Mouse (Mus musculus) hindbrain, embryonic 11.5 days (tissue): ENCODE data around the gene Tbc1d4. TPM values are rescaled to one million over a fixed set of nuclear protein-coding genes. Genes with fewer than 3 reads are reported as not detected.

Experiments
- ATAC-seq: fragments of 200-750 bp; cut with Nextera tagmentation; 2 replicates; pipeline ENCODE4 v1.8.0; 2017; ENCODE audit warnings: mild to moderate bottlenecking, moderate TSS enrichment, moderate library complexity; ENCODE audit not compliant: low FRiP score
- DNase-seq: peaks from one replicate; pipeline ENCODE4 v3.0.0-alpha.2; 2015; ENCODE audit warnings: low spot score
- H3K27ac ChIP-seq: fragments of 300-500 bp; sonication (generic); 2 replicates; pipeline ENCODE4 v1.5.1; 2014; ENCODE audit warnings: mild to moderate bottlenecking, low read depth, low read length
- H3K27me3 ChIP-seq: fragments of 300-500 bp; sonication (generic); 2 replicates; pipeline ENCODE4 v1.6.1; 2014; ENCODE audit warnings: mild to moderate bottlenecking, low read length, moderate library complexity, mixed read lengths; ENCODE audit not compliant: control insufficient read depth, insufficient read depth
- H3K36me3 ChIP-seq: fragments of 300-500 bp; sonication (generic); 2 replicates; pipeline ENCODE4 v1.6.1; 2014; ENCODE audit warnings: mild to moderate bottlenecking, low read length, moderate library complexity, mixed read lengths; ENCODE audit not compliant: control insufficient read depth, insufficient read depth
- H3K4me1 ChIP-seq: fragments of 300-500 bp; sonication (generic); replicated peaks from 2 replicates; pipeline ENCODE4 v1.6.1; 2014; ENCODE audit warnings: low read length, mixed read lengths; ENCODE audit not compliant: control insufficient read depth, insufficient read depth
- H3K4me2 ChIP-seq: fragments of 300-500 bp; sonication (generic); replicated peaks from 2 replicates; pipeline ENCODE4 v1.6.1; 2014; ENCODE audit warnings: mild to moderate bottlenecking, low read depth, low read length
- H3K4me3 ChIP-seq: fragments of 300-500 bp; sonication (generic); 2 replicates; pipeline ENCODE4 v1.5.1; 2014; ENCODE audit warnings: low read depth, low read length
- H3K9ac ChIP-seq: fragments of 300-500 bp; sonication (generic); 2 replicates; pipeline ENCODE4 v1.6.1; 2014; ENCODE audit warnings: low read depth, low read length
- H3K9me3 ChIP-seq: fragments of 300-500 bp; sonication (generic); 2 replicates; pipeline ENCODE4 v1.6.1; 2016; ENCODE audit warnings: low read length; ENCODE audit not compliant: control insufficient read depth
- WGBS: fragments of 180-500 bp; shearing (Covaris S2); extraction: QIAGEN DNeasy Blood & Tissue Kit; methylation state at CpG from one replicate; pipeline ENCODE4 v1.1.7; 2014; 5-methylcytosine and 5-hydroxymethylcytosine counted together
- polyA plus RNA-seq: library from polyadenylated mRNA; unstranded; fragments of >200 nt; fragmentation: Nextera tagmentation; extraction: Ambion mirVana; gene quantifications from 2 replicates; pipeline ENCODE4 v1.2.1, GENCODE M21; 2014

Gene Tbc1d4
- polyA plus RNA-seq, 1 experiment from 2014 or later, result 5.0 TPM

DNA sequence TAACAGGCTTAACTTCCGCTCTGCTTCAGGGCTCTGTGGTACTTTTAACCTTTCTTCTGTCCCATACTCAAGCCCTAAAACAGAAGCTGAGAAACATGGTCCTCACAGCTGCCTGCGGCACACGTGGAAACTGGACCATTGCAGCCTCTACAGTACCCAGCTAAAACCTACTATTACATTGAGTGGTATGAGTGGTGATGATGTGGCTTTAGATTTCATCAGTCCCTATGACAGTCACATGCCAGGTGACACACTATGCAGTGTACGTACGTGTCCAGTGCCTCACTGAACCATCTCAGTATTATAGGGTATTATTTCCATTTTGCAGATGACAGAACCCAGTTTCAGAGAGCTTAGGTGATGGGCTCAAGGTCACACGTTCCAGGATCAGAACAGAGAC lies 28.4 kb upstream of the Tbc1d4 start:
- DNase-seq, result no peak
- no peaks in the 10 kb centered on the region for H3K36me3 ChIP-seq

DNA sequence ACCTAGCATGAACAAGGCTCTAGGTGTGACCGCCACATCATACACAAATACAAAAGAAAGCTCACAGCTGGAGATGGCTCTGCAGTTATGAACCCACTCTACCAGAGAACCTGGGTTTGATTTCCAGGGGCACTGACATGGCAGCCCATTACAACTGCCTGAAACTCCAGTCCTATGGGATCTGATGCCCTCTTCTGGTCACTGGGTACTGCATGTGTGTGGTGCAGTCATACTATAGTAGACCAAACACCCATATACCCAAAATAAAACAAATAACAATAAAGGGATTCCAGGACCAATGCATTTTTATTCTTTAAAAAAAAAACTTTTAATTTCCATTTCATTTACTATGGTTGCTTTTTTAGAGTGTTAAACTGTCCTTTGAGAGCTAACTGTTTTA lies 26.8 kb upstream of the Tbc1d4 start:
- no peak for ATAC-seq
- Histone ChIP-seq H3K4me1 (no peaks in the 10 kb centered on the region), H3K27me3 (no peaks in the 10 kb centered on the region), H3K4me2 (no peak overlapping the region), H3K9ac (no peak overlapping the region), H3K4me3 (no peak overlapping the region), H3K36me3 (no peaks in the 10 kb centered on the region), H3K27ac (no peak overlapping the region), H3K9me3 (no peaks in the 10 kb centered on the region)
- WGBS, result 100% methylated on average over 1 of the region's 1 CpGs
- DNase-seq, result no peak

More for the DNA sequence above, 28.4 kb upstream of the Tbc1d4 start:
- Histone ChIP-seq H3K27ac (no peak overlapping the region), H3K4me2 (no peak overlapping the region), H3K27me3 (no peaks in the 10 kb centered on the region), H3K4me1 (no peaks in the 10 kb centered on the region), H3K9ac (no peak overlapping the region), H3K9me3 (no peaks in the 10 kb centered on the region), H3K4me3 (no peak overlapping the region)
- 93% methylated on average over 6 of the region's 6 CpGs for WGBS
- ATAC-seq, result no peak

DNA sequence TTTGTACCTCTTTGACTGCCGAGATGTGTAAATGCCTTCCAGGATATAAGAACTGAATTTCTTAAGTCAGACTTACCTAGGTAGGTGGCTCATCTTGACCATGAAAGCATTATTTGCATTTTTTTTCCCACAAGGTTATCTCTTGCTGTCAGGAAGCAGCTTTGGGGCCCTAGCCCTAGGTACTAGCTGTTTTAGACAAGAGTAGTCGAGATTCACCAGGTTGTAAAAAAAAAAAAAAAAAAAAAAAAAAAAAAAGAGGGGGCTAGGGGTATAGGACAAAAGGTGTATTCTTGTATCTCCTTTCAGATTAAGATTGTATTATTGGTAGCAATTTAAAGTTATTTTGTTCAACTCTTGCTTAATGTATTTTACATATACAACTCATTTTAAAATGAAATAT lies 21.6 kb upstream of the Tbc1d4 start:
- 88% methylated on average over 2 of the region's 2 CpGs for WGBS

DNA sequence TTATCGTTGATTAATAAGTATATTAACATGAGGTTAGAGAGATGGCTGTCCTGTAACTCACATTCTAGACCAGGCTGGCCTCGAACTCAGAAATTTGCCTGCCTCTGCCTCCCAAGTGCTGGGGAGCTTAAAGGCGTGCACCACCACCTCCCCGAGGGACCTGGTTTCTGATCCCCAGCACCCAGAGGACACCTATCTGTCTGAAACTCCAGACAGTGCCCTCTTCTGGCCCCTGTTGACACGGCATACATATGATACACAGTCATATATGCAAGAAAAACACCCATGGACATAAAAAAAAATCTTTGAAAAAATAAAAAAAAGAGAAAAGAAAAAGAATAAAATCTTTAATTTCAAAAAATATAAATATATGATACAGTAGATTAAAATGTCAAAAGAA lies 8.7 kb upstream of the Tbc1d4 start:
- Histone ChIP-seq H3K4me2 (no peak overlapping the region), H3K27me3 (no peaks in the 10 kb centered on the region), H3K9me3 (no peaks in the 10 kb centered on the region), H3K4me1 (no peaks in the 10 kb centered on the region), H3K4me3 (no peak overlapping the region), H3K27ac (no peak overlapping the region), H3K36me3 (no peaks in the 10 kb centered on the region), H3K9ac (no peak overlapping the region)
- no peak for DNase-seq
- WGBS, result 89% methylated on average over 5 of the region's 5 CpGs
- no peak for ATAC-seq

More for the DNA sequence above, 21.6 kb upstream of the Tbc1d4 start:
- Histone ChIP-seq H3K4me1 (no peaks in the 10 kb centered on the region), H3K27ac (no peak overlapping the region), H3K9me3 (no peaks in the 10 kb centered on the region), H3K4me3 (no peak overlapping the region), H3K36me3 (no peaks in the 10 kb centered on the region), H3K9ac (no peak overlapping the region), H3K4me2 (no peak overlapping the region), H3K27me3 (no peaks in the 10 kb centered on the region)
- DNase-seq (no peak), ATAC-seq (no peak)

DNA sequence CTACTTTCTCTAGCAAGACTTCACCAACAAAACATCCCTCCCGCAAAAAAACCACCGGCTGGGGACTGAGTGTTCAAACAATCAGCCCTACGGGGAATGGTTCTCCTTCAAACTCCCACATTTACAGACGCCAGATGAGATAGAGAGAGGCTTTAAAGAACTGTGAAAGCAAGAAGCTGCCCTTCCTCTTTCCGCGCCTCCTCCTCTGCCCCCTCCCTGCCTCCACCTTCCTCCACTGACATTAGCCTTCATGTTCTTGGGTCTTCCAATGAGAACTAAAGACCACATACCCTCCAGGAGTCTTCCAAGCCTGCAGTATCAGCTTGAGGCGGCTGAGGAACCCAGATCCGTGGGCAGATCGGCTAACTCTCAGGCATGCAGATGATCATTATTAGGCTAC lies 7.2 kb upstream of the Tbc1d4 start:
- WGBS, result 79% methylated on average over 9 of the region's 9 CpGs
- no peak overlapping the region for H3K4me3 ChIP-seq
- H3K9me3 ChIP-seq, result no peaks in the 10 kb centered on the region
- H3K27me3 ChIP-seq, result no peaks in the 10 kb centered on the region
- H3K27ac ChIP-seq, result no peak overlapping the region
- H3K4me1 ChIP-seq, result no peaks in the 10 kb centered on the region
- no peak overlapping the region for H3K9ac ChIP-seq
- no peaks in the 10 kb centered on the region for H3K36me3 ChIP-seq
- ATAC-seq (no peak), DNase-seq (no peak)
- no peak overlapping the region for H3K4me2 ChIP-seq

DNA sequence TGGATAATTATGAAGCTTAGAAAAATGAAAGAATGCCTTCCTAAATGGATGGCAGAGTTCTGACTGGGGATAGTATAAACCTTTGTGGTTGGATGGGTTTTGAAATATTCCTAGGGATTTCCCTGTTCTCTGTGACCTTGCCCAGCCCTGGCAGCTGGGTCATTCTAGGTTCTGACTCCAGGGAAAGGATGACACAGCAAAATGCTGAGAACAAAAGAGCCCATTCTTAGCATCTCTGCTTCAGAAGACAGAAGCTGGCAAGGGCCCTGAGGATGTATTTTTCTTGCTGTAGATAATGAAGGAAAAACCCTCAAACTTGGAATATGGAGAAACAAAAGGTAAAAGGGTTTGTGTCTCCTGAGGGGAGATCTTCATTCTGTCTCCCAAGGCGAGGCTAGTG lies 4.2 kb upstream of the Tbc1d4 start:
- Histone ChIP-seq H3K9me3 (no peaks in the 10 kb centered on the region), H3K36me3 (no peaks in the 10 kb centered on the region), H3K27ac (no peak overlapping the region), H3K4me2 (no peak overlapping the region), H3K9ac (no peak overlapping the region), H3K4me3 (no peak overlapping the region), H3K4me1 (no peaks in the 10 kb centered on the region), H3K27me3 (no peaks in the 10 kb centered on the region)
- DNase-seq (no peak), ATAC-seq (no peak)
- 50% methylated on average over 1 of the region's 1 CpGs for WGBS

DNA sequence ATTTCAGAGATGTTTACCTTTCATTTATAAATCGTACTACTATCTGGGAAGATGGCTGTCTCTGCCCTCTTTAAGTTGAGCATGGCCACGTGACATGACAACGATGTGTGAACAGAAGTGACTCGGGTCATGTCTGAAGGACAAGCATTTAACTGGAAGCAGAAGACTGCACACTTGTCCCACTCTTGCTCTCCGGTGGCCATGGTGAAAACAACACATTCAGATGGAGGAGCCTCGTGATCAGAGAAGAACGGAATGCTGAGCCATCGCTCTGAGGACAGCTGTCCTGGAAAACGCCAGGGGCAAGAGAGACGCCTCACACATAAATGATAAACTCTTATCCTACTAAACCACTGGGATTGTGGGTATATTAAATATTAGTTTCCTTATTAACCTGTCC lies 1.7 kb upstream of the Tbc1d4 start:
- no peaks in the 10 kb centered on the region for H3K36me3 ChIP-seq
- no peaks in the 10 kb centered on the region for H3K9me3 ChIP-seq
- 80% methylated on average over 10 of the region's 10 CpGs for WGBS
- no peak overlapping the region for H3K4me2 ChIP-seq
- H3K4me3 ChIP-seq, result no peak overlapping the region
- H3K9ac ChIP-seq, result no peak overlapping the region
- H3K27ac ChIP-seq, result no peak overlapping the region
- no peaks in the 10 kb centered on the region for H3K27me3 ChIP-seq
- no peaks in the 10 kb centered on the region for H3K4me1 ChIP-seq
- DNase-seq (no peak), ATAC-seq (no peak)

DNA sequence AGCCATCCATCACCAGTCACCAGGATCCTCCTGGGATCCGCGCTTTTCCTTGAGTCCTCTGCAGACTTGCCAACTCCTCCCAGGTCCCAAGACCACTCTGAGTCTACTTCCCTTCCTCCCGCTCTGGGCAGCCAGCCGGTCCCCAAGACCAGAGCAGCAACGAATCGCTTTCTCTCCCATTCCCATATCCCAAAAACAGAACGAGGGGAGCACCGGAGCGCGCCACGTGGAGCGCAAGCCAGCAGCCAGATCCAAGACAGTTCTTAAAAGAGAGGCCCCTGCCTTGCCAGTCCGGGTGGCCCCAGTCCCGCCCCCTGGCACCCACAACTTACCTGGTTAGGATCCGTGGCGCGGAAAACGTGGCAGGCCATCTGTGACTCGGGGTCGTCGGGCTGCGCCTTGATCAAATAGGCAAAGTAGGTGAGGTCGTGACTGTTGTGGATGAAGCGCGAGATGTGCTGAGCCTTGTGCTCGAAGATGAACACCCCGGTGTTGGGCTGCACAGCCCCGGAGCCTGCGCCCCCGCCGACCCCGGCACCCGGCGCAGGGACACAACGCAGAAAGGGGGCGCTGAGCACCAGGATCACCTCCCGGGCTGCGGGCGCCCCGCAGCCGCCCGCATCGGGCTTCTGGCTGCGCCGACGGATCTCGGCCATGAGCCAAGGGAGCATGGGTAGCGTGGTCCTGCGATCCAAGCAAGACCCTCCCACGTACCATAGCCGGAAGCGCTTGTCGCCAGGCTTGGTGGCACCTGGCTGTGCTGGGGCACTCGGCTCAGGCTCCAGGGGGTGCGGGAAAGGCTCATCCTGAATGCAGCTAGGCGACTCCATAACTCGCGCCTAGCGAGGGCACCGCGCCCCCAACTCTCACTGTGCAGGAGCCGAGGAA lies 1.1 kb downstream of the Tbc1d4 start:
- peak; percentile 67 for DNase-seq
- no peaks in the 10 kb centered on the region for H3K27me3 ChIP-seq
- peak overlapping the region; percentile 67 for H3K9ac ChIP-seq
- H3K4me1 ChIP-seq, result no peaks in the 10 kb centered on the region
- no peaks in the 10 kb centered on the region for H3K36me3 ChIP-seq
- WGBS, result under 1% methylated on average over 58 of the region's 62 CpGs
- no peak overlapping the region for H3K27ac ChIP-seq
- ATAC-seq, result peak; percentile 69
- no peaks in the 10 kb centered on the region for H3K9me3 ChIP-seq
- H3K4me2 ChIP-seq, result peak overlapping the region; percentile 90
- peak overlapping the region; percentile 73 for H3K4me3 ChIP-seq

DNA sequence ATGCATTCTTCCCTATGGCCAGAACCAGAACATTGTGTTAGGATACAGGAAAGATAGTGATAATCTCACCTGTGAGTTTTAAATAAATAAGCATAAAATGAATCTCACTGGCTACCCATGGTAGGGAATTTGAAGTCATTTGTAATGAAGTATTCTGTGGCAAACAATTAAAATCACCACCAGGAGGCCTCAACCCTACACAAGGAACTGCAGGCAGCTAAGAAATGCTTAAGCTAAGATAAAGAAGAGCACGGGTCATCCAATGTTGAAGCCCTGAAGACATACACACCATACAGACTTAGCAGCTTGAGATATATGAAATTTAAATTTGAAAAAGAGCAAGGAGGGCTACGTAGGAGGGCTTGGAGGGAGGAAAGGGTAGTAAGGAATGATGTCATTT lies 3.1 kb downstream of the Tbc1d4 start:
- ATAC-seq (no peak), DNase-seq (no peak)
- no peak overlapping the region for H3K4me3 ChIP-seq
- H3K4me2 ChIP-seq, result no peak overlapping the region
- no peaks in the 10 kb centered on the region for H3K9me3 ChIP-seq
- 61% methylated on average over 2 of the region's 2 CpGs for WGBS
- no peaks in the 10 kb centered on the region for H3K4me1 ChIP-seq
- no peaks in the 10 kb centered on the region for H3K27me3 ChIP-seq
- H3K36me3 ChIP-seq, result no peaks in the 10 kb centered on the region
- H3K27ac ChIP-seq, result no peak overlapping the region
- no peak overlapping the region for H3K9ac ChIP-seq
